Mouse (Mus musculus): ENCODE measurements at regions not wholly inside any gene's neighbourhood (a gene's known extent, or its start where the extent isn't known, plus 50 kb on each side); places are given as distances from the start of the nearest gene placed in this dataset.

- H3K27ac ChIP-seq (replicated peaks): peak overlapping the region; percentile 57; the same call in 1 of the 2 replicates
- 46% methylated on average over 2 of the region's 2 CpGs for WGBS
Observed at GRCm38 (mm10) chr2:128313582-128313918, 187.7 kb downstream of the Bcl2l11 start.

DNA sequence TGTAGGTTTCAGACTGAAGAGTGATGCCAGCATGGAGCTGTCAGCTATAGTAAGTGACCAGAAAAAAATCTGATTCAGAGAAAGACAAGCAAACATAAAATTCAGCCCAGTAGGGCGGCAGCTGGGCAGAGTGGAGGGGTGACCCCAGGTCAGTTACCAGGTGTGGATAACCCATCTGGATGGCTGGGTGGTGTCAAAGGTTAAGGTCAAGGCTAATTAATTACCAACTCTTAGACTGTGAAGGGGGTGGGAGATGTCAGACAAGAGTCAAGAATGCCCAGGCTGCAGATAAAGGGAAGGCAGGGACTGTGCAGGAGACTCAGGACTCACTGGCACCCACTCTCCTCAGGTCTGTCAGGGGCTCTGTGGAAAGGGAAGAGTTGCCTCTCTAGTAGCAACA is 188.1 kb downstream of the Bcl2l11 start:
- H3K27ac ChIP-seq (replicated peaks): no peak overlapping the region
- WGBS: 16% methylated on average over 1 of the region's 1 CpGs
- no peaks in the 10 kb centered on the region for H3K9me3 ChIP-seq
- H3K4me1 ChIP-seq: peaks cover 43% of the 10 kb centered on the region
- no peaks in the 10 kb centered on the region for H3K36me3 ChIP-seq (replicated peaks)
- no peak overlapping the region for H3K4me3 ChIP-seq
- peak; percentile 54 for DNase-seq (ENCODE audit: low spot score)
- H3K27me3 ChIP-seq (replicated peaks; ENCODE audit: low read depth, poor library complexity, severe bottlenecking): peaks cover 19% of the 10 kb centered on the region

More at GRCm38 (mm10) chr2:128313582-128313918, 187.7 kb downstream of the Bcl2l11 start:
- Histone ChIP-seq H3K27me3 (replicated peaks; ENCODE audit: low read depth, poor library complexity, severe bottlenecking) (peaks cover 19% of the 10 kb centered on the region), H3K4me1 (peaks cover 39% of the 10 kb centered on the region), H3K36me3 (replicated peaks) (no peaks in the 10 kb centered on the region), H3K4me3 (no peak overlapping the region), H3K9me3 (no peaks in the 10 kb centered on the region)
- peak; percentile 26 for DNase-seq (ENCODE audit: low spot score)

- H3K9me3 ChIP-seq: no peaks in the 10 kb centered on the region
- H3K4me1 ChIP-seq: peaks cover 46% of the 10 kb centered on the region
- 82% methylated on average over 2 of the region's 2 CpGs for WGBS
- no peak overlapping the region for H3K27ac ChIP-seq (replicated peaks)
- H3K27me3 ChIP-seq (replicated peaks; ENCODE audit: low read depth, poor library complexity, severe bottlenecking): 0 out of 2 replicates have a peak, but pooled peaks cover 8% of the 10 kb centered on the region
- no peaks in the 10 kb centered on the region for H3K36me3 ChIP-seq (replicated peaks)
- DNase-seq (ENCODE audit: low spot score): no peak
- no peak overlapping the region for H3K4me3 ChIP-seq
Observed at GRCm38 (mm10) chr2:128316516-128316915, 190.7 kb downstream of the Bcl2l11 start.

GRCm38 (mm10) chr2:128318266-128318665 is 192.4 kb downstream of the Bcl2l11 start:
- Histone ChIP-seq H3K27me3 (replicated peaks; ENCODE audit: low read depth, poor library complexity, severe bottlenecking) (0 out of 2 replicates have a peak, but pooled peaks cover 8% of the 10 kb centered on the region), H3K27ac (replicated peaks) (no peak overlapping the region), H3K4me1 (peaks cover 36% of the 10 kb centered on the region), H3K4me3 (no peak overlapping the region), H3K36me3 (replicated peaks) (no peaks in the 10 kb centered on the region), H3K9me3 (no peaks in the 10 kb centered on the region)
- DNase-seq (ENCODE audit: low spot score): no peak
- 70% methylated on average over 4 of the region's 4 CpGs for WGBS

DNA sequence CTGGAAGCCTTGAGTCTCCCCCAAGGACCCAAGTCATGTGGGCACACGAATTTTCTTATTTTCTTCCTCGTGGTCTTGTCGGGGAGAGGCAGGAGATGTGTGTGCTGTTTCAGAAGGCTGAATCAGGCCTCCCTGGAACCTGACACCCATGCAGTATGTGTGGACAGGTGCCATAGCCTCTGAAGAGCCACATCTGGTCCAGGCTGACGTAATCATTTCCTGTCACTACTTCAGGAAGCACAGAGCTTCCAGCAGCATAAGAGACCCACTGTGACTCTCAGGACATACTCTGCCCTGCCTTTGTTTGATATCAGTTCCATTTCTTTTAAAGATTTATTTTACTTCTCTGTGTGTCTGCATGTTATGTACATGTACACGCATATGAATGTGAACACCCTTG is 193.1 kb downstream of the Bcl2l11 start:
- WGBS: 46% methylated on average over 5 of the region's 5 CpGs

DNA sequence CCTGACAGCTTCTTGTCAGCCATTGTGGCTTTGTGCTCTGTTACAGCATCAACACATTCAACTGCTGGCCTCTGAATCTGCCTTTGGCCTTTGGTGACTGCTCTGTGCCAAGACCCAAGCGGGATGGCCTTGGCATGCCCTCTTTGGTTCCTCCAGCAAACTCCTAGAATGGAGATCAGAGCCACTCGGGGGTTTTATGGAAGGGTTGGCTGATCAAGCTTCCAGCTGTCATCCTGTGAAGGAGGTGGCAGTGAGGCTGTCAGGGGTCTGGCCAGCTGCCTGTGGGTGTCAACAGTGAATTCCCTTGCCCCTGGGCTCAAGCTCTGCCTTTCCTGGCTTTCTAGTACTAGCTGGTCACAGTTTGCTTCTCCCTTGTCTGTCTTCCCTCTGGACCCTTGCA is 195.6 kb downstream of the Bcl2l11 start:
- WGBS: 78% methylated on average over 2 of the region's 2 CpGs
- DNase-seq (ENCODE audit: low spot score): no peak
- peak overlapping the region; percentile 37 for H3K27ac ChIP-seq (replicated peaks)

More for the DNA sequence above, 193.1 kb downstream of the Bcl2l11 start:
- peaks cover 30% of the 10 kb centered on the region for H3K4me1 ChIP-seq
- 0 out of 2 replicates have a peak, but pooled peaks cover 8% of the 10 kb centered on the region for H3K27me3 ChIP-seq (replicated peaks; ENCODE audit: low read depth, poor library complexity, severe bottlenecking)
- DNase-seq (ENCODE audit: low spot score): peak; percentile 59
- no peak overlapping the region for H3K27ac ChIP-seq (replicated peaks)
- no peaks in the 10 kb centered on the region for H3K36me3 ChIP-seq (replicated peaks)
- H3K9me3 ChIP-seq: no peaks in the 10 kb centered on the region
- no peak overlapping the region for H3K4me3 ChIP-seq

DNA sequence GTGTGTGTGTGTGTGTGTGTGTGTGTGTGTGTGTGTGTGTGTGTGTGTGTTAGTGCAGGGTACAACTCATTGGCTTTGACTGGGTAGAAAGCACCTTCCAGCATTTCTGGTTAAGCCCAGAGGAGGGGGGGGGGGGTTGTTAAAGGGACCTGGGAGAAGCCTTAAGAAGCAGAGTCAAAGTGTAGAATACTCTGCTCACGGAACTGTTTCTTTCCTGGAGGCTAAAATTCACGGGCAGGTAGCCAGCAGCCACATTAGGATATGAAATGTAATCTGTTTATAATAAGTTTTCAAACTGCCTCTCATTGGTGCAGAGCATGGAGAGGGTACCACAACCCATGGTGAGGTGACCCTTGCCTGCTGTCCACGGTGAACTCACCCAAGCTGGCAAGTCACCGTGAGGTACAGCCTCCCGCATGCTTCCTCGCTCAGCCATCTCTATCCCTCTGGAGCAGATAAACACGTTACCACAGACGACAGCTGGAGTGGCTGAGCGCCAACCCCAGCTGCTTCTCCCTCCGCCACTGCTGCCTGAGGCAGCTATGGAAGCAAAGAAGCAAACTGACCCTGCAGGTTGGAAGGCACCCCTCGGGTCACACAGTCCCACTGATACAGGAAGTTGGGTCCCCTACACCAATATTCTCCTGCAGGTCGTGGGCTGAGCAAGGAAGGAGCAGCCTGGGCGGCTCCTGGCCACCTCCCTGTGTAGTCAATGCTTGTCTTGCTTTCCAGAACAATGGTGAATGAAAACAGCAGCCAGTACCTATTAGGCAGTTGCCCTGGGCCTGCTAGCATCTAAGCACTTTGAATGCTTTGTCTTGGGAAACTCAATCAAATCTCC is 198.6 kb downstream of the Bcl2l11 start:
- peak overlapping the region; percentile 60 for H3K27ac ChIP-seq (replicated peaks)
- peak; percentile 26 for DNase-seq (ENCODE audit: low spot score)
- WGBS: 38% methylated on average over 13 of the region's 13 CpGs

More for the DNA sequence above, 195.6 kb downstream of the Bcl2l11 start:
- no peaks in the 10 kb centered on the region for H3K36me3 ChIP-seq (replicated peaks)
- H3K9me3 ChIP-seq: no peaks in the 10 kb centered on the region
- peaks cover 38% of the 10 kb centered on the region for H3K4me1 ChIP-seq
- no peak overlapping the region for H3K4me3 ChIP-seq
- 0 out of 2 replicates have a peak, but pooled peaks cover 3% of the 10 kb centered on the region for H3K27me3 ChIP-seq (replicated peaks; ENCODE audit: low read depth, poor library complexity, severe bottlenecking)

DNA sequence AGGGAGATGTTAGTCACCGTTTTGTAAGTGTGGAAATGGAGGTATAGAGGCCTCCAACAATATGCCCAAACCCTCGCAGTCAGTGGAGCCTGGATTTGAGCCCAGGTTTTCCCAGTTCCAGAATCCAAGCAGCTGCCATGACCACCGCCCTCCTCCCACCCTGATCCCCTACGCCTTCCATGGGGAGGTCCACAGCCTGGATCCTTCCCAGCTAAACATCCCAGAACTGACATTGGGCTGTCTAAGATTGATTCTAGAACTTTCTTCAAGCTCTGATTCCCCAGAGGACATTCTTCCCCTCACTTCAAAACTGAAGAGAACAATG is 199.2 kb downstream of the Bcl2l11 start:
- 76% methylated on average over 4 of the region's 4 CpGs for WGBS
- Histone ChIP-seq H3K9me3 (no peaks in the 10 kb centered on the region), H3K27ac (replicated peaks) (no peak overlapping the region; the same call in 1 of the 2 replicates), H3K4me1 (peaks cover 26% of the 10 kb centered on the region), H3K4me3 (no peak overlapping the region), H3K36me3 (replicated peaks) (no peaks in the 10 kb centered on the region), H3K27me3 (replicated peaks; ENCODE audit: low read depth, poor library complexity, severe bottlenecking) (0 out of 2 replicates have a peak, but pooled peaks cover 4% of the 10 kb centered on the region)
- no peak for DNase-seq (ENCODE audit: low spot score)

More for the DNA sequence above, 198.6 kb downstream of the Bcl2l11 start:
- Histone ChIP-seq H3K27me3 (replicated peaks; ENCODE audit: low read depth, poor library complexity, severe bottlenecking) (no peaks in the 10 kb centered on the region), H3K36me3 (replicated peaks) (no peaks in the 10 kb centered on the region), H3K4me1 (peaks cover 29% of the 10 kb centered on the region), H3K9me3 (no peaks in the 10 kb centered on the region), H3K4me3 (no peak overlapping the region)

DNA sequence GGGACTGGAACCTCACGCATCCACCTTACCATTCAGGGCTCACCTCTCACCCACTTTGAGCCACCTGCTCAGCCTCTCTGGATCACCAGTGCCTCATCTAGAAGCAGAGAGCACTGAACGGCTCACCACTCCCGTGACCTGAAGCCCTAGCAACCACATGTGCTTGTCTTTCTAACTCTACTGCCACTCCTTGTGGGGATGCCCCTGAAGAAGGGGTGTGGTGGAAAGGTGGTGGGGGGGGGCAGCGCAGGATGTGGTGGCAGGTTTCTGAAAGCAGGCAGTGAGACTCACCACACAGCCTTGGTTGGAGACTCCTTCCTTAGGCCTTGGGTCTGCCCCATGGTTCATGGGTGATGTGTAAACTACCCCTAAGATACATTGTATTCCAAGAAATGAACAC is 199.6 kb downstream of the Bcl2l11 start:
- 89% methylated on average over 4 of the region's 4 CpGs for WGBS

GRCm38 (mm10) chr2:128330833-128331232 is 205.0 kb downstream of the Bcl2l11 start:
- no peak overlapping the region for H3K4me3 ChIP-seq
- peaks cover 52% of the 10 kb centered on the region for H3K4me1 ChIP-seq
- no peaks in the 10 kb centered on the region for H3K9me3 ChIP-seq
- H3K27ac ChIP-seq (replicated peaks): no peak overlapping the region
- 0 out of 2 replicates have a peak, but pooled peaks cover 9% of the 10 kb centered on the region for H3K27me3 ChIP-seq (replicated peaks; ENCODE audit: low read depth, poor library complexity, severe bottlenecking)
- no peak for DNase-seq (ENCODE audit: low spot score)
- WGBS: 85% methylated on average over 9 of the region's 9 CpGs
- no peaks in the 10 kb centered on the region for H3K36me3 ChIP-seq (replicated peaks)

More for the DNA sequence above, 199.6 kb downstream of the Bcl2l11 start:
- Histone ChIP-seq H3K36me3 (replicated peaks) (no peaks in the 10 kb centered on the region), H3K4me1 (peaks cover 26% of the 10 kb centered on the region), H3K4me3 (no peak overlapping the region), H3K27ac (replicated peaks) (no peak overlapping the region; the same call in 1 of the 2 replicates), H3K9me3 (no peaks in the 10 kb centered on the region), H3K27me3 (replicated peaks; ENCODE audit: low read depth, poor library complexity, severe bottlenecking) (0 out of 2 replicates have a peak, but pooled peaks cover 7% of the 10 kb centered on the region)
- DNase-seq (ENCODE audit: low spot score): no peak

DNA sequence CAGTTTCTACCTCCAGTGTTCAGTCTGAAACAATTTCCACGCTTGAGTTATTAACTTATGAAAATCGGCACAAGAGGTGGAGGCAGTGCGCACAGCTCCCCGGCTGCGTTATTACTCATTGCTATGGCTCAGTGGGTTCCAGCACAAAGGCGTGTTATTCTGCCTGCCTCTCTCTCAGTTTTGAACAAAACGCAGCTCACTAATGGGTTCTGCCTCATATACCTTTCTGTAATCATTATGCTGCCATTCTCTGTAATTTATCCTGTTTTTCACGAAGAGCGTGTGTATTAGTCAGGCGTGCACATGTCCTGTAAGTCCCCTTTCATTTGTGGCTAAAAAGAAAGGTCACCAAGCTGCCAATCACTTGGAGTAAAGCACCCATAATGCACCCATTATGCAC is 205.4 kb downstream of the Bcl2l11 start:
- Histone ChIP-seq H3K4me3 (no peak overlapping the region), H3K27me3 (replicated peaks; ENCODE audit: low read depth, poor library complexity, severe bottlenecking) (0 out of 2 replicates have a peak, but pooled peaks cover 9% of the 10 kb centered on the region), H3K36me3 (replicated peaks) (no peaks in the 10 kb centered on the region), H3K4me1 (peaks cover 56% of the 10 kb centered on the region), H3K27ac (replicated peaks) (no peak overlapping the region), H3K9me3 (no peaks in the 10 kb centered on the region)
- 68% methylated on average over 10 of the region's 10 CpGs for WGBS
- no peak for DNase-seq (ENCODE audit: low spot score)

DNA sequence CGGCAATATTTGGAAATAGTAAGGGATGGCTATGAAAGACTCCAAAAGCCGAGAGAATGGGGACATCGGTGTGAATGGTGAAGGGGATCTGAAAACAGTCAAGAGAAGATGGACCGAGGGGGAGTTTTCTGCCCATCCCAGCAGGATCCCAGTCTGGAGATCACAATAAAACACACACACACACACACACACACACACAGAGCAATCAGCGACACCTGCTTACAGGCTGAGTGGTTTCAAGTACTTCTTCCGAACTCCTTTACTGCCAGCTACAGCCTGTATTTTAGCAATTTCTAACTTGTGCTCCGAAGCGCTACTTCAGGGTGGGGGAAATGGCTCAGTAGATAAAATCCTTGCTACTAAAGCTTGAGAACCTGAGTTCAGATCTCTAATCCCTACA is 205.8 kb downstream of the Bcl2l11 start:
- no peak overlapping the region for H3K4me3 ChIP-seq

More for the DNA sequence above, 205.8 kb downstream of the Bcl2l11 start:
- WGBS: 73% methylated on average over 8 of the region's 8 CpGs
- 0 out of 2 replicates have a peak, but pooled peaks cover 9% of the 10 kb centered on the region for H3K27me3 ChIP-seq (replicated peaks; ENCODE audit: low read depth, poor library complexity, severe bottlenecking)
- H3K36me3 ChIP-seq (replicated peaks): no peaks in the 10 kb centered on the region
- DNase-seq (ENCODE audit: low spot score): no peak
- no peaks in the 10 kb centered on the region for H3K9me3 ChIP-seq
- peaks cover 56% of the 10 kb centered on the region for H3K4me1 ChIP-seq
- H3K27ac ChIP-seq (replicated peaks): no peak overlapping the region
